Mouse (Mus musculus) stomach, postnatal 0 days (tissue): ENCODE results near the gene Cabp4.
A peak's percentile ranks its signal among the peaks of the same experiment; 100 is the strongest.

Source experiments
- CTCF ChIP-seq: IDR thresholded peaks from 2 replicates; pipeline ENCODE4 v1.5.1; 2016; ENCODE audit warnings: antibody characterized with exemption, low read depth, mild to moderate bottlenecking, moderate library complexity
- EP300 ChIP-seq: optimal IDR thresholded peaks from 2 replicates; pipeline ENCODE3; 2016; ENCODE audit warnings: antibody characterized with exemption

- no peak for TF ChIP-seq CTCF
- TF ChIP-seq EP300, result peak; percentile 72
These were observed 4.6 kb upstream of the Cabp4 start, which contains the start of gene Coro1b for GRCm38 (mm10) chr19:4148491-4148806.
